Mouse (Mus musculus): ENCODE results near the gene Fbxl21. TPM values are rescaled to one million over a fixed set of nuclear protein-coding genes. Genes with fewer than 3 reads are reported as not detected.

The Fbxl21 gene
- polyA plus RNA-seq, 1 experiment: 0.20 TPM

GRCm38 (mm10) chr13:56581961-56582434 lies 59.7 kb downstream of the Fbxl21 start:
- no peaks in the 10 kb centered on the region for H3K27me3 ChIP-seq (ENCODE audit: control insufficient read depth, insufficient read depth, insufficient read length)
- no peak overlapping the region for H3ac ChIP-seq (ENCODE audit: control insufficient read depth, insufficient read length)
- H3K36me3 ChIP-seq (ENCODE audit: control insufficient read depth, insufficient read depth): no peaks in the 10 kb centered on the region
- TF ChIP-seq TCF3 (IDR thresholded peaks at IDR 0.05; ENCODE audit: insufficient read length, low read depth) (peak; percentile 87), SRF (IDR thresholded peaks at IDR 0.05; ENCODE audit: control insufficient read depth, insufficient read length, low read depth) (no peak), POLR2A (IDR thresholded peaks at IDR 0.05; ENCODE audit: insufficient read length, low read depth) (peak; percentile 63), REST (IDR thresholded peaks at IDR 0.05; ENCODE audit: insufficient read depth, insufficient read length) (no peak), MYOG (IDR thresholded peaks at IDR 0.05; ENCODE audit: control insufficient read depth in 1 of 3, insufficient read depth in 1 of 3, insufficient read length in 2 of 3, low read depth in 2 of 3) (peak in 2 of 3 experiments; percentile 81 to 93), POLR2AphosphoS2 (IDR thresholded peaks at IDR 0.05; ENCODE audit: insufficient read length, low read depth) (no peak), TCF12 (IDR thresholded peaks at IDR 0.05; ENCODE audit: insufficient read depth, poor library complexity, severe bottlenecking) (peak; percentile 74), MYOD1 (IDR thresholded peaks at IDR 0.05; ENCODE audit: control insufficient read depth in 1 of 3, insufficient read length in 2 of 3, low read depth in 2 of 3) (peak in 2 of 3 experiments; percentile 87 to 97), USF1 (IDR thresholded peaks at IDR 0.05; ENCODE audit: low read depth) (peak; percentile 53), E2F4 (IDR thresholded peaks at IDR 0.05; ENCODE audit: insufficient read depth) (no peak), CEBPB (IDR thresholded peaks at IDR 0.05; ENCODE audit: insufficient read depth, poor library complexity, severe bottlenecking) (peak; percentile 62; the same call in 1 of the 2 replicates), MAX (IDR thresholded peaks at IDR 0.05; ENCODE audit: low read depth) (no peak)
- H3K79me2 ChIP-seq (ENCODE audit: control insufficient read depth, insufficient read depth): no peaks in the 10 kb centered on the region
- H3K4me3 ChIP-seq: no peak overlapping the region
- peak overlapping the region; percentile 56 for H3K4me2 ChIP-seq (ENCODE audit: low read depth)

- TF ChIP-seq POLR2AphosphoS2 (IDR thresholded peaks at IDR 0.05; ENCODE audit: insufficient read length, low read depth) (no peak), USF1 (IDR thresholded peaks at IDR 0.05; ENCODE audit: low read depth) (no peak), TCF12 (IDR thresholded peaks at IDR 0.05; ENCODE audit: insufficient read depth, poor library complexity, severe bottlenecking) (no peak), TCF3 (IDR thresholded peaks at IDR 0.05; ENCODE audit: insufficient read length, low read depth) (no peak), REST (IDR thresholded peaks at IDR 0.05; ENCODE audit: insufficient read depth, insufficient read length) (no peak), E2F4 (IDR thresholded peaks at IDR 0.05; ENCODE audit: insufficient read depth) (no peak), MYOG (IDR thresholded peaks at IDR 0.05; ENCODE audit: control insufficient read depth in 1 of 3, insufficient read depth in 1 of 3, insufficient read length in 2 of 3, low read depth in 2 of 3) (no peak), MAX (IDR thresholded peaks at IDR 0.05; ENCODE audit: low read depth) (no peak), POLR2A (IDR thresholded peaks at IDR 0.05; ENCODE audit: insufficient read length, low read depth) (no peak)
- no peak overlapping the region for H3K4me3 ChIP-seq
- H3K4me2 ChIP-seq (ENCODE audit: low read depth): peak overlapping the region; percentile 50
Observed at GRCm38 (mm10) chr13:56582720-56583119, 60.4 kb downstream of the Fbxl21 start.

GRCm38 (mm10) chr13:56586046-56586445 lies 63.8 kb downstream of the Fbxl21 start:
- Histone ChIP-seq H3K4me3 (no peak overlapping the region), H3ac (ENCODE audit: control insufficient read depth, insufficient read length) (no peak overlapping the region), H3K36me3 (ENCODE audit: control insufficient read depth, insufficient read depth) (no peaks in the 10 kb centered on the region), H3K27me3 (ENCODE audit: control insufficient read depth, insufficient read depth, insufficient read length) (no peaks in the 10 kb centered on the region), H3K79me2 (ENCODE audit: control insufficient read depth, insufficient read depth) (no peaks in the 10 kb centered on the region), H3K4me2 (ENCODE audit: low read depth) (no peak overlapping the region)
- TF ChIP-seq MYOG (IDR thresholded peaks at IDR 0.05; ENCODE audit: control insufficient read depth in 1 of 3, insufficient read depth in 1 of 3, insufficient read length in 2 of 3, low read depth in 2 of 3) (no peak), MYOD1 (IDR thresholded peaks at IDR 0.05; ENCODE audit: control insufficient read depth in 1 of 3, insufficient read length in 2 of 3, low read depth in 2 of 3) (no peak)

More at GRCm38 (mm10) chr13:56582720-56583119, 60.4 kb downstream of the Fbxl21 start:
- Histone ChIP-seq H3ac (ENCODE audit: control insufficient read depth, insufficient read length) (no peak overlapping the region), H3K27me3 (ENCODE audit: control insufficient read depth, insufficient read depth, insufficient read length) (no peaks in the 10 kb centered on the region), H3K36me3 (ENCODE audit: control insufficient read depth, insufficient read depth) (no peaks in the 10 kb centered on the region), H3K79me2 (ENCODE audit: control insufficient read depth, insufficient read depth) (no peaks in the 10 kb centered on the region)

Other genes with a start within 250 kb of the Fbxl21 start
- not detected for gene Cxcl14, start 225.9 kb upstream of the Fbxl21 start, polyA plus RNA-seq (2012; fragmentation: generic; extraction: Trizol)
- gene Gm3045, start 95.9 kb upstream of the Fbxl21 start, polyA plus RNA-seq (2012; fragmentation: generic; extraction: Trizol): not detected
- not detected for gene Slc25a48, start 84.1 kb upstream of the Fbxl21 start, polyA plus RNA-seq (2012; fragmentation: generic; extraction: Trizol)
- not detected for gene Il9, start 40.2 kb upstream of the Fbxl21 start, polyA plus RNA-seq (2012; fragmentation: generic; extraction: Trizol)
- gene Lect2, start 26.0 kb downstream of the Fbxl21 start, polyA plus RNA-seq (2012; fragmentation: generic; extraction: Trizol): not detected
- gene Tgfbi, start 87.1 kb downstream of the Fbxl21 start, polyA plus RNA-seq (2012; fragmentation: generic; extraction: Trizol): 1.8 TPM
- 12.7 TPM for gene Smad5, start 180.5 kb downstream of the Fbxl21 start, polyA plus RNA-seq (2012; fragmentation: generic; extraction: Trizol)
- not detected for gene Gm45623, start 231.4 kb downstream of the Fbxl21 start, polyA plus RNA-seq (2012; fragmentation: generic; extraction: Trizol)

Data from myocyte (in vitro differentiated cells).